Mouse (Mus musculus): Measurements from ENCODE around the gene Ids. TPM values are rescaled to one million over a fixed set of nuclear protein-coding genes. Genes with fewer than 3 reads are reported as not detected.

The Ids gene
- polyA plus RNA-seq, 1 experiment from 2014 or later = 13.3 TPM

- H3K27ac ChIP-seq = no peak overlapping the region; the same call in 1 of the 2 replicates
- H3K4me1 ChIP-seq (replicated peaks) = peaks cover 3% of the 10 kb centered on the region; the same call in 1 of the 2 replicates
- H3K9ac ChIP-seq = no peak overlapping the region
- 49% methylated on average over 2 of the region's 2 CpGs for WGBS
- no peaks in the 10 kb centered on the region for H3K36me3 ChIP-seq
- H3K4me3 ChIP-seq = no peak overlapping the region
- H3K27me3 ChIP-seq = no peaks in the 10 kb centered on the region
- ATAC-seq (ENCODE audit: low FRiP score) = peak; percentile 54; the same call in 1 of the 2 replicates
- H3K4me2 ChIP-seq = no peak overlapping the region
- H3K9me3 ChIP-seq = no peaks in the 10 kb centered on the region
Observed at GRCm38 (mm10) chrX:70328530-70329143, 36.2 kb downstream of the Ids start.

- WGBS = 59% methylated on average over 1 of the region's 1 CpGs
- Histone ChIP-seq H3K27ac (no peak overlapping the region), H3K36me3 (no peaks in the 10 kb centered on the region), H3K9me3 (no peaks in the 10 kb centered on the region), H3K9ac (no peak overlapping the region), H3K4me1 (replicated peaks) (peaks cover 3% of the 10 kb centered on the region; the same call in 1 of the 2 replicates), H3K4me2 (no peak overlapping the region), H3K27me3 (no peaks in the 10 kb centered on the region), H3K4me3 (no peak overlapping the region)
- ATAC-seq (ENCODE audit: low FRiP score) = no peak
Observed at GRCm38 (mm10) chrX:70327656-70328055, 37.2 kb downstream of the Ids start.

GRCm38 (mm10) chrX:70319254-70319653 is 45.6 kb downstream of the Ids start:
- H3K27me3 ChIP-seq = no peaks in the 10 kb centered on the region
- H3K4me2 ChIP-seq = no peak overlapping the region
- H3K9ac ChIP-seq = no peak overlapping the region
- no peak for ATAC-seq (ENCODE audit: low FRiP score)
- no peak overlapping the region for H3K4me3 ChIP-seq
- WGBS = 50% methylated on average over 2 of the region's 2 CpGs
- no peaks in the 10 kb centered on the region for H3K9me3 ChIP-seq
- H3K4me1 ChIP-seq (replicated peaks) = no peaks in the 10 kb centered on the region
- no peaks in the 10 kb centered on the region for H3K36me3 ChIP-seq
- H3K27ac ChIP-seq = no peak overlapping the region

- no peak for ATAC-seq (ENCODE audit: low FRiP score)
- no peak overlapping the region for H3K27ac ChIP-seq
- no peak overlapping the region for H3K4me3 ChIP-seq
- no peak overlapping the region for H3K9ac ChIP-seq
- no peaks in the 10 kb centered on the region for H3K27me3 ChIP-seq
- H3K9me3 ChIP-seq = no peaks in the 10 kb centered on the region
- H3K4me1 ChIP-seq (replicated peaks) = no peaks in the 10 kb centered on the region
- H3K36me3 ChIP-seq = no peaks in the 10 kb centered on the region
- no peak overlapping the region for H3K4me2 ChIP-seq
- 86% methylated on average over 3 of the region's 3 CpGs for WGBS
Observed at GRCm38 (mm10) chrX:70314949-70315641, 49.8 kb downstream of the Ids start.

Other genes starting within 250 kb of the Ids start
- 32.9 and 34.8 TPM in 2 replicates for gene 1110012L19Rik, start 20.8 kb upstream of the Ids start, polyA plus RNA-seq (2015; fragmentation: Nextera tagmentation; extraction: Ambion mirVana)
- gene Tmem185a, start 112.1 kb upstream of the Ids start, polyA plus RNA-seq (2015; fragmentation: Nextera tagmentation; extraction: Ambion mirVana) = 47.3 and 49.2 TPM in 2 replicates

Data from hindbrain, embryonic 13.5 days (tissue).